Mouse (Mus musculus): ENCODE measurements at regions not wholly inside any gene's neighbourhood (a gene's known extent, or its start where the extent isn't known, plus 50 kb on each side); places are given as distances from the start of the nearest gene placed in this dataset.

DNA sequence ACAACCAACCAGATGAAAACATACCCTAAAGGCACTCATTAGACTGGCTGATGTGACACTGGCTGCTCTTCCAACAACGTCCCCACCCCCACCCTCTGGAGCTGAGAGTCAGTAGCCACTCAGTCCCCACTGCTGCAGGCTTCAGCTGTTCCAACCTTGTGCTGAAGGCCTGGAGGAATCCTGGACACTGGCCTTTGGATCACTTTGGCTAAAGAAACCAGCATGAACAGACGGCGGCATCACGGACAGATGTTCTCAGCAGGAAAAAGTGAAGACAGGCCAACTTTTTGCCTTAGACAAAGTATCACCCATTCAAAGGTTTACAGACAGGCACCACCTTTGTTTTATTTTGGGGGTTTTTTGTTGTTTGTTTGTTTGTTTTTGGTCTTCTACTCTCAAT, 125.8 kb upstream of the Mgat5 start:
- Histone ChIP-seq H3K4me3 (ENCODE audit: insufficient read depth, low read depth, low read length) (no peak overlapping the region), H3K9ac (ENCODE audit: low read depth, low read length) (no peak overlapping the region), H3K27ac (replicated peaks; ENCODE audit: insufficient read depth, low read depth, low read length) (no peak overlapping the region), H3K36me3 (ENCODE audit: control insufficient read depth, insufficient read depth, low read length) (no peaks in the 10 kb centered on the region), H3K4me1 (ENCODE audit: control insufficient read depth, insufficient read depth, low read length) (no peaks in the 10 kb centered on the region), H3K27me3 (ENCODE audit: control insufficient read depth, insufficient read depth, low read length) (no peaks in the 10 kb centered on the region), H3K79me2 (ENCODE audit: control insufficient read depth, insufficient read depth, low read length) (no peaks in the 10 kb centered on the region)
- TF ChIP-seq CTCF (IDR thresholded peaks at IDR 0.05; ENCODE audit: low read depth, low read length) (no peak), POLR2A (IDR thresholded peaks at IDR 0.05; ENCODE audit: extremely low read depth, insufficient read depth, low read length) (no peak)
- WGBS, result 75% methylated on average over 4 of the region's 4 CpGs
- no peak for DNase-seq (ENCODE audit: extremely low read depth, low read depth, low spot score)

DNA sequence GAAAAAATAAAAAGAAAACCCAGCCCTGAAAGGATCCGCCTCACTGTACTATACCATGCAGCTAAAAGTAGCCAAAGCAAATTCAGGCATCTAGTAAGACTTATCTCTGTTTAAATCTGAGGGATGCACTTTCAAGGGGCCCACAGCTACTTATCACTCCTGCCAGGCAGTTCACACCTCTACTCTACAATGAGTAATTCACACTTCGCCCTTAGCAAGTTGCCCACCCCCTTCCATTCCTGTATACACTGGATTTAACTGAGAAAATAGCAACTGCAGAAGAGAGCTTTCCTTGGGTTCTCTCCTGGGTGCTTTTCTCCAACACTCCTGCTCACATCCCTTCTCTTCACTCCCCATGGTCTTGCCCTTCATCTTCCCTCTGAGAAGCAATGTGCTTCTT, 142.4 kb upstream of the Mgat5 start:
- Histone ChIP-seq H3K27me3 (ENCODE audit: control insufficient read depth, insufficient read depth, low read length) (no peaks in the 10 kb centered on the region), H3K36me3 (ENCODE audit: control insufficient read depth, insufficient read depth, low read length) (no peaks in the 10 kb centered on the region), H3K4me3 (ENCODE audit: insufficient read depth, low read depth, low read length) (no peak overlapping the region), H3K27ac (replicated peaks; ENCODE audit: insufficient read depth, low read depth, low read length) (no peak overlapping the region), H3K4me1 (ENCODE audit: control insufficient read depth, insufficient read depth, low read length) (no peaks in the 10 kb centered on the region), H3K79me2 (ENCODE audit: control insufficient read depth, insufficient read depth, low read length) (no peaks in the 10 kb centered on the region), H3K9ac (ENCODE audit: low read depth, low read length) (no peak overlapping the region)
- TF ChIP-seq POLR2A (IDR thresholded peaks at IDR 0.05; ENCODE audit: extremely low read depth, insufficient read depth, low read length) (no peak), CTCF (IDR thresholded peaks at IDR 0.05; ENCODE audit: low read depth, low read length) (no peak)
- no peak for DNase-seq (ENCODE audit: extremely low read depth, low read depth, low spot score)
- WGBS, result 66% methylated on average over 2 of the region's 2 CpGs

DNA sequence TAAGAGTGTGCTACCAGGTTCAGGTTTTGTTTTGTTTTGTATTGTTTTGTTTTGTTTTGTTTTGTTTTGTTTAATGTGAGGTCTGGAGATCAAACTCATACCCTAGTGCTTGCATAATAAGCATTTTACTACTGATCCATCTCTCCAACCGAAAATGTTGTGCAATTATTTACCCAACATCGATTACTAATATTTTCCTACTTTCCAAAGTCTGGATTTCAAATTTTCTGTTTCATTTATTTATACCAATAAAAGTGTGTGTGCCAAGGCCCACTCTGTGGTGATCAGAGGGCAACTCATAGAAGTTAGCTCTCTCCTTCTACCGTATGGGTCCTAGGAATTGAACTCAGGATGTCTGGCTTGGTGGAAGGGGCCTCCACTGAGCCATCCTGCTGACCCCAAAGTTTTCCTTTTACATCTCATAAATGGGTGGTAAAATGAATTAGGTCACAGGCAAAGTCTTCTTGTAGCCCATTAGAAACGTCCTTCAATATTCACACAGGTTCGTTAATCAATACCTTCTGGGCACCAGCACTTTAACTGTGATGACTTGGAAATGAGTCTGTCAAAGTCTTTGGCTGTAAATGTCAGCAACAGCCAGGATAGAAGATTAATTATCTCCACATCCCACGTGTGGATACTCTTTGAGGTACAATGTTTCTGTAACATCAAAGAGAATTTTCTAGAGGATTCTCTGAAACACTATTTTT, 158.9 kb upstream of the Mgat5 start:
- H3K4me3 ChIP-seq (ENCODE audit: insufficient read depth, low read depth, low read length), result no peak overlapping the region
- no peaks in the 10 kb centered on the region for H3K36me3 ChIP-seq (ENCODE audit: control insufficient read depth, insufficient read depth, low read length)
- WGBS, result 25% methylated on average over 6 of the region's 6 CpGs
- DNase-seq (ENCODE audit: extremely low read depth, low read depth, low spot score), result peak; percentile 93
- no peaks in the 10 kb centered on the region for H3K79me2 ChIP-seq (ENCODE audit: control insufficient read depth, insufficient read depth, low read length)
- TF ChIP-seq CTCF (IDR thresholded peaks at IDR 0.05; ENCODE audit: low read depth, low read length) (no peak), POLR2A (IDR thresholded peaks at IDR 0.05; ENCODE audit: extremely low read depth, insufficient read depth, low read length) (no peak)
- no peaks in the 10 kb centered on the region for H3K27me3 ChIP-seq (ENCODE audit: control insufficient read depth, insufficient read depth, low read length)
- peaks cover 8% of the 10 kb centered on the region for H3K4me1 ChIP-seq (ENCODE audit: control insufficient read depth, insufficient read depth, low read length)
- H3K9ac ChIP-seq (ENCODE audit: low read depth, low read length), result no peak overlapping the region
- peak overlapping the region; percentile 92 for H3K27ac ChIP-seq (replicated peaks; ENCODE audit: insufficient read depth, low read depth, low read length)

DNA sequence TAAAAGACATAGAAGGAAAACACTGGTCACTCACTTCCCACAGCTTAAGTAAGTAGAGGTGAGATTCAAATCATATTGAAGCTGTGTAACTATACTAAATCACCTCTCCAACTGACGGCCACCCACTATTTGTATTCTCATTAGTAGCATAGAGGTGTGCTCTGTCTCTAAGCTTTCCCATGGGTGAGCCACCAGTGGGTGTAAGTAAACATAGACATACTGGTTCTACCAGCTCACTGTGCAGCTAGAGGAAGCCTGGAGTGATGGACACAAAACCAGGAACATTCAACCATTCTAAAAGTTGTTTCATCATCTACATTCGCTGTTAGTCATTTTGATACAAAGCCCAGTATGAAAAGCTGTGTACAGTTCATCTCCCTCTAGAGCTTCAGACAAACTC, 170.1 kb upstream of the Mgat5 start:
- Histone ChIP-seq H3K27me3 (ENCODE audit: control insufficient read depth, insufficient read depth, low read length) (no peaks in the 10 kb centered on the region; the same call in 1 of the 2 replicates), H3K4me3 (ENCODE audit: insufficient read depth, low read depth, low read length) (no peak overlapping the region), H3K4me1 (ENCODE audit: control insufficient read depth, insufficient read depth, low read length) (no peaks in the 10 kb centered on the region), H3K27ac (replicated peaks; ENCODE audit: insufficient read depth, low read depth, low read length) (no peak overlapping the region), H3K79me2 (ENCODE audit: control insufficient read depth, insufficient read depth, low read length) (no peaks in the 10 kb centered on the region), H3K36me3 (ENCODE audit: control insufficient read depth, insufficient read depth, low read length) (no peaks in the 10 kb centered on the region), H3K9ac (ENCODE audit: low read depth, low read length) (no peak overlapping the region)
- TF ChIP-seq POLR2A (IDR thresholded peaks at IDR 0.05; ENCODE audit: extremely low read depth, insufficient read depth, low read length) (no peak), CTCF (IDR thresholded peaks at IDR 0.05; ENCODE audit: low read depth, low read length) (no peak)
- no peak for DNase-seq (ENCODE audit: extremely low read depth, low read depth, low spot score)
- 90% methylated on average over 2 of the region's 2 CpGs for WGBS

DNA sequence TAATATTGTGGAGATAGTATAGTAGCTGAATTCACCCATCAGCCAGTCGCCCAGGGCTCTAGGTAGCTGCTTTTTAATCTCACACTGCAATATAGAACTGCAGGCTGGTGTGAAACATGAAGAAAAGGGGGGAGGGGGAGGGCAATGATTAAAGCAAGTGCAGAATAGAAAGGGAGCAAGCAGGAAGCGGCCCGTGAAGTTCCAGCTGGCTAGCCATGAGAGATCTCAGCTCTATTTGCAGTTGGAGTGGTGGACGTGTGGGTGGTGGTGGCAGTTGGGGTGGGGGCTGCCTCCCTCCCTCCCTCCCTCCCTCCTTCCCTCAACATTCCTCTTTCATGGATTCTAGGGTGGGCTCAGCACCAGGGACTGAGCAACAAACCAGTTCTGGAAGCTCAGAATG, 173.3 kb upstream of the Mgat5 start:
- H3K36me3 ChIP-seq (ENCODE audit: control insufficient read depth, insufficient read depth, low read length), result no peaks in the 10 kb centered on the region
- no peak overlapping the region for H3K4me3 ChIP-seq (ENCODE audit: insufficient read depth, low read depth, low read length)
- no peak overlapping the region for H3K9ac ChIP-seq (ENCODE audit: low read depth, low read length)
- no peak for DNase-seq (ENCODE audit: extremely low read depth, low read depth, low spot score)
- WGBS, result 34% methylated on average over 4 of the region's 4 CpGs
- H3K4me1 ChIP-seq (ENCODE audit: control insufficient read depth, insufficient read depth, low read length), result no peaks in the 10 kb centered on the region
- no peak overlapping the region for H3K27ac ChIP-seq (replicated peaks; ENCODE audit: insufficient read depth, low read depth, low read length)
- H3K79me2 ChIP-seq (ENCODE audit: control insufficient read depth, insufficient read depth, low read length), result no peaks in the 10 kb centered on the region
- TF ChIP-seq CTCF (IDR thresholded peaks at IDR 0.05; ENCODE audit: low read depth, low read length), result no peak
- no peak for TF ChIP-seq POLR2A (IDR thresholded peaks at IDR 0.05; ENCODE audit: extremely low read depth, insufficient read depth, low read length)
- H3K27me3 ChIP-seq (ENCODE audit: control insufficient read depth, insufficient read depth, low read length), result peaks cover 4% of the 10 kb centered on the region; the same call in 1 of the 2 replicates

DNA sequence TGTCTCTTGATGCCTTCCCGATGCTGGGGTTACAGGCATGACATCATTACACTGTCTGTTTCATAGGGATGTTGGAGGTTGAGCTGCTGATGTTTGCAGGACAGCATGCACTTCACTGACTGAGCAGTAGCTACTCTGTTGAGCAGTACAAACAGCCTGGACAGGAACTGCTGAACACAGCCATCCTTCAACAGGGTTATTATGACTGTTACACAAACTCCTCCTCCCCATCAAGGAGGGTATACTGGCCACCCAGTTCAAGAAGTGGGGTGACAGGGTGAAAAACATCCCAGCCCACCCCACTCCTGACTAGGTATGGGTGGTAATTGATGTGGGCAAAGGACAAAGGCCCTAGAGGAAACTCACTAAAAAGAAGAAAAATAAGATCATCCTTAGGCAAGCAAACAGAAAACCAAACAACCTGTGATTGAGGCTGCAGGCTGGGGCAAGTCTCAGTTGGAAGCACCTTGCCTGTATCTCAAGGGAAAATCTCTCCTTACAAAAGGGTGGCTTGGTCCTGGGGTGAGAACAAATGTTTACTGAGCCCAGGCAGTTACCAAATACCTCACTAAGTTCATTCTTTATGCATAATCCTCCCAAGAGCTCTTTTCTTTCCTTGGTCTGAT, 175.8 kb upstream of the Mgat5 start:
- no peak for DNase-seq (ENCODE audit: extremely low read depth, low read depth, low spot score)
- H3K4me3 ChIP-seq (ENCODE audit: insufficient read depth, low read depth, low read length), result no peak overlapping the region
- H3K4me1 ChIP-seq (ENCODE audit: control insufficient read depth, insufficient read depth, low read length), result no peaks in the 10 kb centered on the region
- no peaks in the 10 kb centered on the region for H3K36me3 ChIP-seq (ENCODE audit: control insufficient read depth, insufficient read depth, low read length)
- no peaks in the 10 kb centered on the region for H3K79me2 ChIP-seq (ENCODE audit: control insufficient read depth, insufficient read depth, low read length)
- no peak overlapping the region for H3K27ac ChIP-seq (replicated peaks; ENCODE audit: insufficient read depth, low read depth, low read length)
- peaks cover 4% of the 10 kb centered on the region; the same call in 1 of the 2 replicates for H3K27me3 ChIP-seq (ENCODE audit: control insufficient read depth, insufficient read depth, low read length)
- TF ChIP-seq CTCF (IDR thresholded peaks at IDR 0.05; ENCODE audit: low read depth, low read length), result no peak
- no peak for TF ChIP-seq POLR2A (IDR thresholded peaks at IDR 0.05; ENCODE audit: extremely low read depth, insufficient read depth, low read length)
- H3K9ac ChIP-seq (ENCODE audit: low read depth, low read length), result no peak overlapping the region
- WGBS, result 57% methylated on average over 1 of the region's 1 CpGs

Measured in liver, adult 2 months (tissue).